Mouse (Mus musculus): ENCODE measurements around the gene Ccni. TPM values are rescaled to one million over a fixed set of nuclear protein-coding genes. Genes with fewer than 3 reads are reported as not detected.

The Ccni gene
- polyA plus RNA-seq, 1 experiment, result 214 TPM

GRCm38 (mm10) chr5:93152451-93152850 is 53.8 kb downstream of the Ccni start:
- TF ChIP-seq CTCF (IDR thresholded peaks at IDR 0.05; ENCODE audit: low read depth, low read length), result no peak
- no peak for TF ChIP-seq EP300 (IDR thresholded peaks at IDR 0.05; ENCODE audit: insufficient read depth, low read depth, low read length)
- TF ChIP-seq POLR2A (IDR thresholded peaks at IDR 0.05; ENCODE audit: insufficient read depth, low read length), result no peak
- Histone ChIP-seq H3K9ac (ENCODE audit: low read depth, poor library complexity, severe bottlenecking) (no peak overlapping the region), H3K27ac (ENCODE audit: insufficient read depth, low read length) (no peak overlapping the region), H3K4me3 (ENCODE audit: low read depth, low read length) (no peak overlapping the region), H3K27me3 (ENCODE audit: control insufficient read depth, insufficient read depth, low read length, poor library complexity, severe bottlenecking) (no peaks in the 10 kb centered on the region), H3K9me3 (replicated peaks; ENCODE audit: control insufficient read depth, insufficient read depth, low read length, poor library complexity, severe bottlenecking) (no peaks in the 10 kb centered on the region), H3K36me3 (ENCODE audit: control insufficient read depth, insufficient read depth, low read length, poor library complexity, severe bottlenecking) (peaks cover 38% of the 10 kb centered on the region), H3K4me1 (ENCODE audit: control insufficient read depth, insufficient read depth, low read length) (no peaks in the 10 kb centered on the region)

DNA sequence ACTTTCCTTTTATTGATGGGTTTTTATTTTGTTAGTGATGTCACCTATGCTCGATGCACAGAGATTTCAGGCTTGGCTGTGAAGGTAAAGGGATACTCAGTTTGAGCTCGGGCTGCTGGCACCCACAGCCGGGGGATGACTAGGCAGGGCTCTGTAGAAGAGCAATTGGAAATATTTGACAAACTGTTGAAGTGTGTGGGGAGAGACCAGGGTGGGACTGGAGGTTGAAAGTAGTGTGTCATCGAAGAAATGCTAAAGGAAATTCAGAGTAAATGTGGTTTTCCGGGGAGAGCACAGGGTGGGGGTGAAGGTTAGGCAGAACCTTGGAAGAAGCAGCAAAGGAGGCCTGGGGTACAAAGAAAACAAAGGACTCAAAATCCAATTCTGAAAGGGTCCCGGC is 54.3 kb downstream of the Ccni start:
- H3K36me3 ChIP-seq (ENCODE audit: control insufficient read depth, insufficient read depth, low read length, poor library complexity, severe bottlenecking), result peaks cover 38% of the 10 kb centered on the region
- H3K27ac ChIP-seq (ENCODE audit: insufficient read depth, low read length), result no peak overlapping the region
- no peak overlapping the region for H3K9ac ChIP-seq (ENCODE audit: low read depth, poor library complexity, severe bottlenecking)
- no peak for TF ChIP-seq EP300 (IDR thresholded peaks at IDR 0.05; ENCODE audit: insufficient read depth, low read depth, low read length)
- no peak for TF ChIP-seq POLR2A (IDR thresholded peaks at IDR 0.05; ENCODE audit: insufficient read depth, low read length)
- no peak for TF ChIP-seq CTCF (IDR thresholded peaks at IDR 0.05; ENCODE audit: low read depth, low read length)
- H3K4me3 ChIP-seq (ENCODE audit: low read depth, low read length), result no peak overlapping the region
- H3K27me3 ChIP-seq (ENCODE audit: control insufficient read depth, insufficient read depth, low read length, poor library complexity, severe bottlenecking), result no peaks in the 10 kb centered on the region
- H3K4me1 ChIP-seq (ENCODE audit: control insufficient read depth, insufficient read depth, low read length), result no peaks in the 10 kb centered on the region
- no peaks in the 10 kb centered on the region for H3K9me3 ChIP-seq (replicated peaks; ENCODE audit: control insufficient read depth, insufficient read depth, low read length, poor library complexity, severe bottlenecking)

DNA sequence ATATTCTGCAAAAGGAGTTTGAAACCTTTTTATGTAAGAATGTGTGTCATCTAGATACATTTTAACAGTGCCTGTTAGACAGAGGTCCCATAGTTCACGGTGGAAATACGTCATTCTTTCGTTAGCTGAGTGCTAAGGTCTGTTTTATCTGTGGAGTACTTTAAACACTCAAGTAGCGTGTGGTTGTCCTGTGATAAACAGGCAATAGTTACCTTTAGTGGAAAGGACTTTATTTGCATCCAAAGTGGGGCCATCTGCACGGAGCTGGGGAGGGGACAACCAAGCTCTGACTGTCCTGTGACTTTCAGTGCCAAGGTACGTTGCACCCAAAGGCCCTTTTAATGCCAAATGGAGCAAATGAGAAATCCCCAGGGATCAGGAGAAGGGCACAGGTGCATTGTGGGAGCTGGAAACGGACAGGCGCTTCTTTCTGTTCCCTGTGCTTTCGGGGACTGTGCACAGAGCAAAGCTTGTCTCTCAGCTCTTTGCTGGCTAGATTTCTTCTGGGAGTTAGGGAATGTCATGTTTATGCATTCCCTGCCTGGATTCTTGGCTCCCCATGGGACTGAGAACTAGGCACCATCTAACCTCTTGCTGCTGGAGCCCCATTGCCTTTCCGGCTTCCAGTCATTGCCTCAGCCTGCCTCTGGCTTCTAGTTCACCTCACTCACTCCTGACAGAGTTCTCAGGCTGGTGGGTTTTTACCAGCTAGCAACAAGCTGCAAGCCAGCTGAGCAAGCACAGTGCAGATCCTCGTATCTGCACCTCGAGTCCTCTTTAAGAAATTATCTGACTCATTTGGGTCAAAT is 56.1 kb downstream of the Ccni start:
- Histone ChIP-seq H3K9ac (ENCODE audit: low read depth, poor library complexity, severe bottlenecking) (no peak overlapping the region), H3K27me3 (ENCODE audit: control insufficient read depth, insufficient read depth, low read length, poor library complexity, severe bottlenecking) (no peaks in the 10 kb centered on the region), H3K27ac (ENCODE audit: insufficient read depth, low read length) (no peak overlapping the region), H3K4me3 (ENCODE audit: low read depth, low read length) (no peak overlapping the region), H3K9me3 (replicated peaks; ENCODE audit: control insufficient read depth, insufficient read depth, low read length, poor library complexity, severe bottlenecking) (no peaks in the 10 kb centered on the region), H3K4me1 (ENCODE audit: control insufficient read depth, insufficient read depth, low read length) (no peaks in the 10 kb centered on the region), H3K36me3 (ENCODE audit: control insufficient read depth, insufficient read depth, low read length, poor library complexity, severe bottlenecking) (peaks cover 29% of the 10 kb centered on the region)
- TF ChIP-seq CTCF (IDR thresholded peaks at IDR 0.05; ENCODE audit: low read depth, low read length) (no peak), EP300 (IDR thresholded peaks at IDR 0.05; ENCODE audit: insufficient read depth, low read depth, low read length) (no peak), POLR2A (IDR thresholded peaks at IDR 0.05; ENCODE audit: insufficient read depth, low read length) (no peak)

GRCm38 (mm10) chr5:93145504-93145903 is 60.8 kb downstream of the Ccni start:
- H3K36me3 ChIP-seq (ENCODE audit: control insufficient read depth, insufficient read depth, low read length, poor library complexity, severe bottlenecking), result peaks cover 46% of the 10 kb centered on the region

DNA sequence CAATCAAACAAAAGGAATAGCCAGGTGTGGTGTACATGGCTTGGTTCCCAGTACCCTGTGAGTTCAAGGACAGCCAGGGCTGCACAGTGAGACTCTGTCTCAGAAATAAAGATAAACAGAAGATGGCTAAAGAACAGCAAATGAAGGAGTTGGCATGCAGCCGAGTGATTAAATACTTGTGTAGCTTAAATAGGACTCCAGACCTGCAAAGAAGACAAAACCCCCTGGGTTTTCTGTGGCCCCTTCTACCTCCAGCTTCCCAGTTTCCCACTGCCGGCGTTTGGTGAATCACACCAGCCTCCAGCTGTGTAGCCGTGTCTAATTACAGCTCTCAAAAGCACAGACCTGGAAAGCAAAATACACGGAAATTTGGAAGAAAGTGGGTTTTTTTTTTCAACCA is 61.4 kb downstream of the Ccni start:
- Histone ChIP-seq H3K27me3 (ENCODE audit: control insufficient read depth, insufficient read depth, low read length, poor library complexity, severe bottlenecking) (no peaks in the 10 kb centered on the region), H3K9me3 (replicated peaks; ENCODE audit: control insufficient read depth, insufficient read depth, low read length, poor library complexity, severe bottlenecking) (no peaks in the 10 kb centered on the region), H3K4me1 (ENCODE audit: control insufficient read depth, insufficient read depth, low read length) (no peaks in the 10 kb centered on the region), H3K27ac (ENCODE audit: insufficient read depth, low read length) (no peak overlapping the region), H3K9ac (ENCODE audit: low read depth, poor library complexity, severe bottlenecking) (no peak overlapping the region), H3K4me3 (ENCODE audit: low read depth, low read length) (no peak overlapping the region), H3K36me3 (ENCODE audit: control insufficient read depth, insufficient read depth, low read length, poor library complexity, severe bottlenecking) (peaks cover 52% of the 10 kb centered on the region)
- TF ChIP-seq CTCF (IDR thresholded peaks at IDR 0.05; ENCODE audit: low read depth, low read length), result no peak
- no peak for TF ChIP-seq EP300 (IDR thresholded peaks at IDR 0.05; ENCODE audit: insufficient read depth, low read depth, low read length)
- no peak for TF ChIP-seq POLR2A (IDR thresholded peaks at IDR 0.05; ENCODE audit: insufficient read depth, low read length)

More at GRCm38 (mm10) chr5:93145504-93145903, 60.8 kb downstream of the Ccni start:
- no peak for TF ChIP-seq CTCF (IDR thresholded peaks at IDR 0.05; ENCODE audit: low read depth, low read length)
- TF ChIP-seq POLR2A (IDR thresholded peaks at IDR 0.05; ENCODE audit: insufficient read depth, low read length), result no peak
- no peak for TF ChIP-seq EP300 (IDR thresholded peaks at IDR 0.05; ENCODE audit: insufficient read depth, low read depth, low read length)
- H3K9me3 ChIP-seq (replicated peaks; ENCODE audit: control insufficient read depth, insufficient read depth, low read length, poor library complexity, severe bottlenecking), result no peaks in the 10 kb centered on the region
- H3K4me3 ChIP-seq (ENCODE audit: low read depth, low read length), result no peak overlapping the region
- no peaks in the 10 kb centered on the region for H3K27me3 ChIP-seq (ENCODE audit: control insufficient read depth, insufficient read depth, low read length, poor library complexity, severe bottlenecking)
- no peaks in the 10 kb centered on the region for H3K4me1 ChIP-seq (ENCODE audit: control insufficient read depth, insufficient read depth, low read length)
- H3K9ac ChIP-seq (ENCODE audit: low read depth, poor library complexity, severe bottlenecking), result no peak overlapping the region
- no peak overlapping the region for H3K27ac ChIP-seq (ENCODE audit: insufficient read depth, low read length)

DNA sequence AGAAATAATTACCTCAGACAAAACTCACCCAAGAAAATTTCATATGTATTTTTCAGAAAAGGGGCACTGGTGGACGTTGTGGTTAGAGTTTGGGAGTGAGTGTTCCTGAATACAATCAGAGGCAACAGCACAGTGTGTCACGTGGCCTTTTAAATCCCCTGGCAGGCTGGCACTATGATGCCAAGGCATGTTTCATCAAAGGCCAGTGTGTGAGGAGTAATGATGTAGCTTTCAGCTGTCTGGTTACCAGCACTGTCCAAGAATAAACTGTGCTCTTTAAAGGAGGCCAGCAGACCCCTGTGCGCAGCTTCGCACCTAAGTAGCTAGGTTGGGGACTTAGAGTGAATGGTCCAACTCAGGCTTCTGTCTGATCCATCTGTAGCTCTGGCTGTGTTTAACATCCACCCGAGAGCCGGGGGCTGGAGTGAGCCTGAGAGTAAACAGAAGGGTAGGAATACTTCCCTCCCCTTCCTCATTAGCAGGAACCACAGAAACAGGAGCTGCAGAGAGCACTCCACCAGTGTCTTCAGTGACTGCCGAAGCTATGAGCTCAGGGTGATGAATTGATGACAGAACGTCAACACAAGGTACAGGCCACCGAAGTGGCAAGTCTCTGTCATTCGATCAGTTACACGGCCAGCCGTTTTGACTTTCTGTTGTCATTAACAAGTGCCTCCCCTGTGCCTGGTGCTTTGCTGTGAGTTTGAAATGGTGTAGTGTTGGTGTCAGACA is 62.8 kb downstream of the Ccni start:
- peaks cover 53% of the 10 kb centered on the region for H3K36me3 ChIP-seq (ENCODE audit: control insufficient read depth, insufficient read depth, low read length, poor library complexity, severe bottlenecking)
- no peak overlapping the region for H3K27ac ChIP-seq (ENCODE audit: insufficient read depth, low read length)
- no peaks in the 10 kb centered on the region for H3K9me3 ChIP-seq (replicated peaks; ENCODE audit: control insufficient read depth, insufficient read depth, low read length, poor library complexity, severe bottlenecking)
- no peaks in the 10 kb centered on the region for H3K27me3 ChIP-seq (ENCODE audit: control insufficient read depth, insufficient read depth, low read length, poor library complexity, severe bottlenecking)
- H3K9ac ChIP-seq (ENCODE audit: low read depth, poor library complexity, severe bottlenecking), result no peak overlapping the region
- H3K4me3 ChIP-seq (ENCODE audit: low read depth, low read length), result no peak overlapping the region
- no peaks in the 10 kb centered on the region for H3K4me1 ChIP-seq (ENCODE audit: control insufficient read depth, insufficient read depth, low read length)
- no peak for TF ChIP-seq EP300 (IDR thresholded peaks at IDR 0.05; ENCODE audit: insufficient read depth, low read depth, low read length)
- no peak for TF ChIP-seq CTCF (IDR thresholded peaks at IDR 0.05; ENCODE audit: low read depth, low read length)
- TF ChIP-seq POLR2A (IDR thresholded peaks at IDR 0.05; ENCODE audit: insufficient read depth, low read length), result no peak
